Mouse (Mus musculus) gastrocnemius, postnatal 36 days (tissue): ENCODE data around the gene Tgif2. TPM values are rescaled to one million over a fixed set of nuclear protein-coding genes. Genes with fewer than 3 reads are reported as not detected.
"Not testable (repeated sequence)": the region's sequence is repeated elsewhere in the genome, so short reads cannot be mapped to it uniquely, and the experiment has no call there.

Experiments used
- DNase-seq, 2 experiments: peaks; one replicate each; pipeline ENCODE4 v3.0.0; 2022
- intact Hi-C: fragments of 180-260 bp; cut with DNase I; formaldehyde crosslinking; loops from one replicate; pipeline ENCODE4 v1.15.1; 2025
- total RNA-seq, 2 experiments: library from RNA; stranded (reverse); gene quantifications; 2 replicates each; pipeline ENCODE4 v1.2.3; 2021

Gene Tgif2
- total RNA-seq, 2 experiments from 2014 or later: 0.32 to 0.51 TPM

DNA sequence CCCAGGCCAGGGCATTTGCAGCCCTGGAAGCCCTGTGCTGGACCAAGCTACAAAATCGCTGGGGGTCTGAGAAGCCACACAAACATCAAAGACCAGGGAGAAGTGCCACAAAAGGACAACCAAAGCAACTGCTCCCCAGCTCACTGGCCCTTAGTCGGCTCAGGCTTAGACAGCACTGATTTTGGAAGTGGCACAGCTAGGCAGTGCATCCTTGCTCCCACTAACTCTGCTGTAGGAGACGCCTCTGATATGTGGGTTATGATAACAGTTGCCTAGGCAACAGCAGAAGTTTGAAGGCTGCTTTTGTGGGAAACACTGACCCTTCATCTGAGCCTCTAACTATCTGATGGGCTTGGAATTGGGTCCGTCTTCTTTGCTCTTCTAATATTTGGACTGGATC lies 59.4 kb downstream of the Tgif2 start:
- intact Hi-C loops: no loop called here
- DNase-seq: no peak

DNA sequence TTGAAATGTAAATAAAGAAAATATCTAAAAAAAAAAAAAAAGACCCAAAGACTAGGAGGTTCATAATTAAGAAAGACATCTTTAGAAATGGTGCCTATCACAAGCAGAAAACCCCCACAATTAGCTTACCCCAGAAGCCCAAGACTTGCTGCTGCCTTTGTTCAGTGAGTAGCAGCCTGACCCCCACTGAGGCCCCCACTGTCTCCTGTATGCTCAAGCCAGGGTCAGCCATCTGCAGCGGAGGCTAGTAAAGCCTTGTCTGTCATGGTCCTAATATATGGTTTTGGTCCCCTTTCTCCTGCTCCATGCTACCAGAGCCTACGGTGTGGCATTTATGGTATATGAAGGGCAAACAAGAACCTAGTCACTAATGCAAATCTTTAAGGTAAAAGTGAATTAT lies 61.5 kb downstream of the Tgif2 start:
- DNase-seq: no peak
- intact Hi-C loops: loop anchor here (5.0 kb wide), 1 partner anchor 191 kb away; no protein-coding TSS in a partner anchor

DNA sequence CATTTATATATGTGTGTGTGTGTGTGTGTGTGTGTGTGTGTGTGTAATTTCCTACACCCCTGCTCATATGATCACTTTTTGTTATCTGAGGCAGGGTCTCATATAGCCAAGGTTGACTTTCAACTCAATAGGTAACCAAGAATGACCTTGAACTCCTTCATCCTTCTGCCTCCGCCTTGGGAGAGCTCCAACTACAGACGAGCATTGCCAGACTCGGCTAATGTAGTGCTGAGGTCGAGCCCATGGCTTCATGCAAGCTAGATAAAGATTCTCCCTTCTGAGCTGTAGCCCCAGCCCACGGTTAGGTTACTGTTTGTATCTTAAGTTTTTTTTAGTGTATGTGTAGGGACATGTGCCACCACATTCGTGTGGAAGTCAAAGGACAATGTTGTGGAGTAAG lies 62.1 kb downstream of the Tgif2 start:
- intact Hi-C loops: loop anchor here (5.0 kb wide), 1 partner anchor 190 kb away; no protein-coding TSS in a partner anchor
- no peak for DNase-seq

DNA sequence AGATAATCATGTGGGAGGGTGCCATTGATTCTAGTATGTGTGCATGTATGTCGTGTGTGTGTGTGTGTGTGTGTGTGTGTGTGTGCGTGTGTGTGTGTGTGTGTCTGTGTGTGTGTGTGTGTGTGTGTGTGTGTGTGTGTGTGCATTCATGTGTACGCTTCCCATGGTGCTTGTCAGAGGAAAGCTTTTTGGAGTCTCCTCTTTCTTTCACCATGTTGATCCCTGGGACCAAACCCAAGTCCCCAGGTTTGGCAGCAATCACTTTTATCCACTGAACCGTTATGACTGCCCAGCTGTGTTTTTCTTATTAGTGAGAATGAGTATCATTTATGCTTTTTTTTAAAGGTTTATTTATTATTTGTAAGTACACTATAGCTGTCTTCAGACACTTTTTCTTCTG lies 62.6 kb downstream of the Tgif2 start:
- intact Hi-C loops: loop anchor here (5.0 kb wide), 1 partner anchor 190 kb away; no protein-coding TSS in a partner anchor

DNA sequence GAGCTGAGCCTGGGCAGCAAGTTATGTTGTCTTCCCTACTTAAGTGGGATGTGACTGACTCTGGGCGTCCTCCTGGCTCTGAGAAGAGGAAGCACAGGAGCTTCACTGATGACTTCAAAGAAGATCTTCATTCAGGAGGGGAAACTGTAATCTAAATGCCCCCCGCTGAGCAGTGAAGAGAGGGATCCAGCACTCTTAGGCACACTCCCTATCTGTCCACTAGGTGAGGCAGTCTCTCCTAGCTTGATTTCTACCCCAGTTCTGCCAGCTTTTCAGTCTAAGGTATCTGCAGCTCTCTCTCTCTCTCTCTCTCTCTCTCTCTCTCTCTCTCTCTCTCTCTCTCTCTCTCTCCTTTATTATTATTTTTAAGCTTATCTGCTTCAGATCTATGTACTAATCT lies 63.6 kb downstream of the Tgif2 start:
- DNase-seq: no peak
- intact Hi-C loops: loop anchor here (5.0 kb wide), 1 partner anchor 189 kb away; no protein-coding TSS in a partner anchor

More for the DNA sequence above, 62.6 kb downstream of the Tgif2 start:
- not testable (repeated sequence) for DNase-seq

Other genes starting within 250 kb of the Tgif2 start
- gene Dlgap4, start 226.3 kb upstream of the Tgif2 start, total RNA-seq: 10 to 100 TPM; 53.4 to 57.8 TPM
- 10 to 100 TPM; 44.2 to 82.8 TPM for gene Myl9, start 64.6 kb upstream of the Tgif2 start, total RNA-seq
- under 1 TPM; 0.25 to 0.64 TPM for gene 4930518I15Rik, start 17.9 kb downstream of the Tgif2 start, total RNA-seq
- 10 to 100 TPM; 79.3 to 85.6 TPM for gene Rab5if, start 23.1 kb downstream of the Tgif2 start, total RNA-seq
- gene Sla2, start 47.2 kb downstream of the Tgif2 start, total RNA-seq: under 1 TPM in 1 of 2 experiments, not detected in 1; 0.26 TPM
- 10 to 100 TPM; 25.1 TPM for gene Ndrg3, start 152.0 kb downstream of the Tgif2 start, total RNA-seq
- 1 to 10 TPM; 1.2 to 1.3 TPM for gene Dsn1, start 167.1 kb downstream of the Tgif2 start, total RNA-seq
- 1 to 10 TPM; 3.9 to 4.1 TPM for gene Soga1, start 239.2 kb downstream of the Tgif2 start, total RNA-seq
- not detected for gene Tldc2, start 247.0 kb downstream of the Tgif2 start, total RNA-seq